Mouse (Mus musculus) kidney, postnatal 4 days (tissue): ENCODE measurements at regions not wholly inside any gene's neighbourhood (a gene's known extent, or its start where the extent isn't known, plus 50 kb on each side); places are given as distances from the start of the nearest gene placed in this dataset.

Source experiments
- DNase-seq, 2 experiments: peaks; one replicate each; pipeline ENCODE4 v3.0.0; 2021; ENCODE audit warnings: mixed read lengths in 2 of 2

- DNase-seq = peak; percentile 59 to 63
Observed at GRCm38 (mm10) chr10:55767571-55767970, 339.1 kb upstream of the Msl3l2 start.

GRCm38 (mm10) chr10:55769642-55770041, 337.1 kb upstream of the Msl3l2 start:
- no peak for DNase-seq

- no peak for DNase-seq
Observed at GRCm38 (mm10) chr10:55782674-55783469, 323.8 kb upstream of the Msl3l2 start.

- peak; percentile 63 to 64 for DNase-seq
Observed at GRCm38 (mm10) chr10:55813966-55814365, 292.8 kb upstream of the Msl3l2 start.

GRCm38 (mm10) chr10:55851361-55851760, 255.4 kb upstream of the Msl3l2 start:
- DNase-seq = no peak

- DNase-seq = no peak
Observed at GRCm38 (mm10) chr10:55892606-55893005, 214.1 kb upstream of the Msl3l2 start.

GRCm38 (mm10) chr10:55929100-55929499, 177.6 kb upstream of the Msl3l2 start:
- no peak for DNase-seq

- DNase-seq = no peak
Observed at GRCm38 (mm10) chr10:55933993-55934392, 172.7 kb upstream of the Msl3l2 start.

GRCm38 (mm10) chr10:55935447-55935846, 171.3 kb upstream of the Msl3l2 start:
- no peak for DNase-seq

- no peak for DNase-seq
Observed at GRCm38 (mm10) chr10:55962627-55963203, 144.0 kb upstream of the Msl3l2 start.
